Mouse (Mus musculus) midbrain, embryonic 16.5 days (tissue): ENCODE results near the gene Yars. TPM values are rescaled to one million over a fixed set of nuclear protein-coding genes. Genes with fewer than 3 reads are reported as not detected.

Source experiments
- ATAC-seq: fragments of 200-750 bp; cut with Nextera tagmentation; 2 replicates; pipeline ENCODE4 v1.8.0; 2017; ENCODE audit warnings: moderate TSS enrichment
- H3K27ac ChIP-seq: fragments of 300-500 bp; sonication (generic); 2 replicates; pipeline ENCODE4 v1.5.1; 2014; ENCODE audit warnings: mild to moderate bottlenecking, low read length, mixed read lengths
- H3K27me3 ChIP-seq: fragments of 300-500 bp; sonication (generic); 2 replicates; pipeline ENCODE4 v1.6.1; 2014; ENCODE audit warnings: low read depth, low read length, mixed read lengths; ENCODE audit not compliant: control insufficient read depth, insufficient read depth
- H3K36me3 ChIP-seq: fragments of 300-500 bp; sonication (generic); 2 replicates; pipeline ENCODE4 v1.6.1; 2014; ENCODE audit warnings: mild to moderate bottlenecking, low read length, moderate library complexity, mixed read lengths; ENCODE audit not compliant: control insufficient read depth, insufficient read depth
- H3K4me1 ChIP-seq: fragments of 300-500 bp; sonication (generic); 2 replicates; pipeline ENCODE4 v1.6.1; 2014; ENCODE audit warnings: mild to moderate bottlenecking, low read length, mixed read lengths; ENCODE audit not compliant: control insufficient read depth, insufficient read depth
- H3K4me2 ChIP-seq: fragments of 300-500 bp; sonication (generic); 2 replicates; pipeline ENCODE4 v1.6.1; 2014; ENCODE audit warnings: mild to moderate bottlenecking, low read length, mixed read lengths
- H3K4me3 ChIP-seq: fragments of 300-500 bp; sonication (generic); 2 replicates; pipeline ENCODE4 v1.5.1; 2014; ENCODE audit warnings: low read depth, mild to moderate bottlenecking, low read length, moderate library complexity, mixed read lengths
- H3K9ac ChIP-seq: fragments of 300-500 bp; sonication (generic); 2 replicates; pipeline ENCODE4 v1.6.1; 2014; ENCODE audit warnings: low read depth, low read length, mixed read lengths
- H3K9me3 ChIP-seq: fragments of 300-500 bp; sonication (generic); replicated peaks from 2 replicates; pipeline ENCODE4 v1.6.1; 2014; ENCODE audit warnings: mild to moderate bottlenecking, low read length, mixed read lengths; ENCODE audit not compliant: control insufficient read depth, poor library complexity, severe bottlenecking
- WGBS: fragments of 180-500 bp; shearing (Covaris S2); extraction: QIAGEN DNeasy Blood & Tissue Kit; methylation state at CpG from one replicate; pipeline ENCODE4 v1.1.7; 2014; 5-methylcytosine and 5-hydroxymethylcytosine counted together
- polyA plus RNA-seq: library from polyadenylated mRNA; unstranded; fragments of >200 nt; fragmentation: Nextera tagmentation; extraction: Ambion mirVana; gene quantifications from 2 replicates; pipeline ENCODE4 v1.2.1, GENCODE M21; 2015

Gene Yars
- 111 and 116 TPM in 2 replicates for polyA plus RNA-seq

DNA sequence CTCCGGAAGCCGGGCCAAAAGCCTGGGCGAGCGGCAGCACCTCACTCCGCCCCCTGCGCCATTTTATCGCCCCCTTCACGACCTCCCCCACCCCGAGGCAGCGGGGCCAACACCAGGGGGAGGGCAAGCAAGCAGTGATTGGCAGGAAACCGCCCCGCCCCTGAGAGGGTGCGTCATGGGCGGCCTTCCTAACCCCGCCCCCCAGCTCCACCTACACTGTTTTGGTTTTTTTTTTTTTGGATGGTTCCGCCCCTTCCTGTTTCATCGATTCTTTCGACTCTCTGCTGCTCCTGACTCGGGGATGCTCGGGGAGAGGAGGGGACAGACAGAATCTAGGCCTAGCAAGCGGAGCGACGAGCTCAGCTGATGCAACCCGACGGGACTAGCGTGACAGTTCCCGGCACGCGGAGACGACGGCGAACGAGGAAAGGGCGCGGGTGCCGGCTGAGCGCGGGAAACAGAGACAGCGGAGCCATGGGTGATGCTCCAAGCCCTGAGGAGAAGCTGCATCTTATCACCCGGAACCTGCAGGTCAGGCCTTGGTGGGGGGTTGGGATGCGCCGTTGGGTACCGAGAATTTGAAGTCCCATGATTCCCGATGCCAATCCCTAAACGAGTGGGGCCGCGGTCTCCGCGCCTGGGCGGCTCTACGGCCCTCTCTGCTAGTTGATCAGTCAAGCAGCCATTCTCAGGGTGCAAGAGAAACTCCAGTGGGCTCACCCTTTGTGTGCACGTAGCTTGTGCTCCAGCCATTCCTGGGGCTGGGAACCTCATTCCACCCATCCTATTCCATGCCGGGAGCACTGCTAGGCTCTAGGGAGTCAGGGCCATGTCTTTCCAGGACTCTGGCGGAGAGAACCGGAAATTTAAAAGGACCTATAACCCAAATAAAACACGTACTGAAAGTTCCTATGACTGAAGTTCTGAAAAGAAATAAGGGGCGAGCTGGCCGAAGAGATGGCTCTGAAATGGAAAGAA lies at the start of gene Yars, which contains the start of gene S100pbp:
Gene Yars, plus strand, starts transcription at position 219 of the 978 bp plus-strand sequence.
Gene S100pbp, minus strand, starts transcription at position 186 of the 978 bp plus-strand sequence.
- Histone ChIP-seq H3K27ac (peak within 1 kb of the TSS; percentile 83), H3K9me3 (no peaks in the 10 kb centered on the region), H3K4me3 (peak within 1 kb of the TSS; percentile 86), H3K4me1 (peaks cover 24% of the 10 kb centered on the region), H3K27me3 (no peaks in the 10 kb centered on the region), H3K9ac (peak within 1 kb of the TSS; percentile 85), H3K36me3 (no peaks in the 10 kb centered on the region), H3K4me2 (peak within 1 kb of the TSS; percentile 81)
- WGBS = under 1% methylated on average over 55 of the region's 58 CpGs
- ATAC-seq = peak; percentile 90

DNA sequence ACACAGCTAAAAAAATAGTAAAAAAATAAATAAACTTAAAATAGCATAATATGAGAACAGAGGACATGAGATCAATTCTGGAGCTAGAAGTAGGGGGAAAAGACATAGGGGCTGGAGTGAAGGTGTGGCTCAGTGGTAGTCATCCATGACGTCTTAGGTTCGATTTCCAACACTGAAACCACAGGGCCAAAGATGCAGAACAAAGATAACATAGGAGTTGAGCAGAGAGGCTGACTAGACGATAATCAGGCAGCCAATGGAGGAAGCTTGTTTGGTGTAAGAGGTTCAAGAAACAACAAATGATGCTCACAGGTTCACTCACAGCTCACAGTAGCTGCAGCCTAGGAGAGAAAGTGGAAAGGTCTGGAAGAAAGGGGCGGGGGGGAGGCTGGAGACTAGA lies 48.8 kb upstream of the Yars start:
- Histone ChIP-seq H3K4me3 (no peak overlapping the region), H3K9me3 (no peaks in the 10 kb centered on the region), H3K4me2 (no peak overlapping the region), H3K4me1 (peaks cover 29% of the 10 kb centered on the region), H3K9ac (no peak overlapping the region), H3K27ac (no peak overlapping the region), H3K27me3 (peaks cover 7% of the 10 kb centered on the region; the same call in 1 of the 2 replicates), H3K36me3 (no peaks in the 10 kb centered on the region)
- WGBS = 91% methylated on average over 4 of the region's 4 CpGs
- no peak for ATAC-seq

DNA sequence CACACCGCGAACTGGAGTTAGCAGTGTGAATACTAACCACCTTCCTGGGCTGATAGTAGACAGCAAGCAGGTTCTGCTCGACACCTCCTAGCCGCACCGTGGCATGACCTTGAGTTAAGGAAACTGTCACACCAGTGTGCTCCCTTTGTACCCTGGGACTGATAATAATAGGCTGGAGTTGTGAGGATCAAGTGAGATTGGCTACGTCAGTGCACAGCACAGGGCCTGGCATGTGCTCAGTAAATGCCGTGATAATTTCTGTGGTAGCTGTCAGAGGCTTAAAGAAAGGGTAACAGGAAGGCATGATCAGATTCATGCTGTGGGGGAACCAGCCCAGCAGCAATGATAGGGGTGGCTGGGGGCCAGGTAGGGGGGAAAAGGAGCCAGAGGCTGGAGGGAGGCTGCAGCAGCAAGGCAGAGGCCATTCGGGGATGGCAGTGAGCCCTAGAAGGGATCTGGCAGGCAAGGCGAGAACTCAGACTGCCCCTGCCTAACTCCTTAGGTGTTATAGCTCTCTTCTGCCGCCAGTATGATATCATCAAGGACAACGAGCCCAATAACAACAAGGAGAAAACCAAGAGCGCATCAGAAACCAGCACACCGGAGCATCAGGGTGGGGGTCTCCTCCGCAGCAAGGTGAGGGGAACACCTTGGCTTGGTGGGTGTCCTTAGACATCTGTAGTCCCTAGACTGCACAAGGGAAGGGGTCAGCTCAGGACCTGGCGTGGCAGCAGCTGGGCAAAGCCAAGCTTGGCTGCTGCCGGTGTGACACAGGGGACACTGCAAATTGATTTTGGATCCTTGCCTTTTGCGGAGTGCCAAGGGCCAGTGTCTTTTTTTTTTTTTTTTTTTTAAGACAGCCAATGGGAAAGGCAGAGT lies 47.8 kb upstream of the Yars start:
- Histone ChIP-seq H3K4me1 (peaks cover 27% of the 10 kb centered on the region), H3K4me2 (no peak overlapping the region), H3K9ac (no peak overlapping the region), H3K36me3 (no peaks in the 10 kb centered on the region), H3K9me3 (no peaks in the 10 kb centered on the region), H3K4me3 (no peak overlapping the region), H3K27ac (no peak overlapping the region), H3K27me3 (peaks cover 7% of the 10 kb centered on the region; the same call in 1 of the 2 replicates)
- 68% methylated on average over 17 of the region's 17 CpGs for WGBS
- ATAC-seq = no peak

DNA sequence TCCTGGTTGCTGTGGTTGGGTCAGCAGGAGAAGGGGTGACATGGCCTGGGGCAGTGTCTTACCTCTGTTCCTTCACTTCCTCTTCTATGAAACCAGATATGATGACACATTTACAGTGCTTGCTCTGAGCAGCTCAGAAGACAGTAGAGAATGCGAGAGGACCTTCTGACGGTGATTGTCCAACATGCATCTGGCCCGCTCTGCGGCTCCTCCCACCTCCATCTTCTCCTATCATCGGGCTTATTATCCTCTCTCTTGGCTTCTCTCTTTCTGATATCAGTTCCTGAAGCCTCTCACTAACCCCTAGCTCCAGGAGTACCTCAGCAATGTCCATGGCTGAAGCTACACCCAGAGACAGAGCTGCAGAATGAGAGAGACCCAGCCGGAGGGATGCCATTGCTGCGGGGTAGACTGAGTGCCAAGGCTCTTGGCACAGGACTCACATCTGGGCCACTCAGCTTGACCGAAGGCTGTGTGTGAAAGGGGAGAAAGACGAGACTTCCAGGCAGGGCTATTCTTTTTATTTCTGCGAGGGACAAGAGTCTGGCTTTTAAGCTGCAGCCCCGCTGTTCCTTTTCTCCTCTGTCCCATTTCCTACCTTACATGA lies 47.0 kb upstream of the Yars start:
- Histone ChIP-seq H3K4me2 (no peak overlapping the region), H3K27me3 (peaks cover 4% of the 10 kb centered on the region; the same call in 1 of the 2 replicates), H3K4me3 (no peak overlapping the region), H3K9ac (no peak overlapping the region), H3K4me1 (peaks cover 22% of the 10 kb centered on the region), H3K36me3 (no peaks in the 10 kb centered on the region), H3K27ac (no peak overlapping the region), H3K9me3 (no peaks in the 10 kb centered on the region)
- WGBS = 74% methylated on average over 11 of the region's 11 CpGs
- no peak for ATAC-seq

DNA sequence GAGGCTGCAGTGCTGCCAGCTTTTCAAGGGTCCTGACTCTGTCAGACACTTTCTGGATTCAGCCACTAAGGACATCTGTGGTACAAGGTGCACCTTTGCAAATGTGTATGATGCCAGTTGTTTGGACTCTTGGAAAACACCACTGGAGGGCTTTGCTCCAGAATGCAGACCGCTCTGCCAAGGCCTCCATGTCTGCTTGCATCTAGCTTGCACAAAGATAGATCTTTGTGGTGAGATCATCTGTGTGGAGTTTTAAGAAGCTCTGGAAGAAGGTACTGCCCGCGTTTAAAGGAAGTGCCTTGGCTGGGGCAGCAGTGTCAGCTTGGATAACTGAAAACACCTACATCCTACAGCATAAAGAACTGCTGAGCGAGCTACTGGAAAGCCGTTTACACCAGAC lies 46.1 kb upstream of the Yars start:
- H3K4me2 ChIP-seq = no peak overlapping the region
- 88% methylated on average over 5 of the region's 5 CpGs for WGBS

DNA sequence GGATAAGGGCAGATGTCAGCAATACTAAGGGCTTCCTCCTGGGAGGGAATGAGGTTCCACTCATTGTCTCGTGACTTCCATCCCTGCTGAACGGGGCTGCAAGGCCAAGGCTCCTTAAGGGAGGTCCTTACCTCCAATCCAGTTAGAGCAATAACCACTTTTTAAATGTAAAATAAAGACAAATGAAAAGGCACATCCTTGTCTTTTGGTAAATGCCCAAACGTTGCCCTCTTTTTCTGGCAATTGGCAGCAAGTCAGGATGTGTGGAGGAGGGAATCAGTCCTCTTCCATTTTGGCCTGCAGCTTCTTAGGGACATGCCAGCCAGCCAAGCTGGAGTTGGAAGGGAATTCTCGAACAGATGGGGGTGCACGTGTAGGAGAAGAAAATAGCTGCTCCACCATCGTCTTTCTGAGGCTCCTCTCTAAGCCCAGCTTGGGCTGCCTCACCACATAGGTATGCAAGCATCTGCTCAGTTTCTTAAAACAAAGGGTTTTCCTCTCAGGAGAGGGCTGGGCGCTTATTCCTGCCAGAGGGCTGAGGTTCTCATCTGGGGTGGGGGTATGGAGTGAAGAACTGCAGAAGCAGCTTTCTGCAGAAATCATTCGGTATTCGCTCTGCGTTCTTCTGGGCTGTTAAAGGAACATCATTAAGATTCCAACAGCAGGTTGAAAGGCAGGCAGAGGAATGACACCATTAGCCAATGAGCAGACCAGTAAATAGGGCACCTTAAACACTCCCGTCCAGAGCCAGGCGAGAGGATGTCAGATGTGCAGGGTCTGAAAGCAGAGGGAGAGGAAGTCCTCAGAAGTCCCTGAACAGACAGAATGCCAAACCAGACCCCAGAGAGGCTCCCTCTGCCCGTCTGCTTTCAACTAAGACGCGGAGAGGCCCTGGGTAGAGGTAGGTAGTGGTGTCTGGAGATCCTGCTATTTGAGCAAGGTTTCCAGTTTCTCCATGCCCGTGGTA lies 44.9 kb upstream of the Yars start:
- peaks cover 21% of the 10 kb centered on the region for H3K4me1 ChIP-seq
- no peak overlapping the region for H3K9ac ChIP-seq
- WGBS = 48% methylated on average over 16 of the region's 16 CpGs
- no peaks in the 10 kb centered on the region for H3K36me3 ChIP-seq
- H3K4me2 ChIP-seq = no peak overlapping the region
- peak overlapping the region; percentile 73 for H3K27ac ChIP-seq
- no peak overlapping the region for H3K4me3 ChIP-seq
- H3K9me3 ChIP-seq = no peaks in the 10 kb centered on the region
- peak; percentile 59 for ATAC-seq
- H3K27me3 ChIP-seq = no peaks in the 10 kb centered on the region

More for the DNA sequence above, 46.1 kb upstream of the Yars start:
- H3K9me3 ChIP-seq = no peaks in the 10 kb centered on the region
- no peak for ATAC-seq
- H3K27me3 ChIP-seq = no peaks in the 10 kb centered on the region
- H3K27ac ChIP-seq = no peak overlapping the region
- H3K36me3 ChIP-seq = no peaks in the 10 kb centered on the region
- no peak overlapping the region for H3K4me3 ChIP-seq
- peaks cover 21% of the 10 kb centered on the region for H3K4me1 ChIP-seq
- no peak overlapping the region for H3K9ac ChIP-seq

DNA sequence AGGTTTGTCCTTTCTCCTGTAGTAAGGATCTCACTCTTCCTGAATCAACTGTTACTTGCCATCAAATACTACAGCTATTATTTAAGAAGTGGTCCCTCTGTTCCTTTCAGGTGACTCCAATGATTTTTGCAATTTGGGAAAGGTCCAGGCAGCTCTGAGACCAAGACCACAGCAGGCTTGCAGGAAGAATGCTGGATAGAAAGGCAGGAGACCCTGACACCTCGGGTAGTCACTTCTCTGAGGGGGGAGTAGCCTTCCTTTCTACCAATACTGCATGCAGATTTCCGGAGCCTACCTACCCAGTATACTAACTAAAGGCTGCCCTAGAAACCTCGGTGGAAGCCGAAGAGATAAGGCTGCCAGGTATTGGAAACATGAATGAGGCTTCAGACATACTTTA lies 44.1 kb upstream of the Yars start:
- Histone ChIP-seq H3K27ac (peak overlapping the region; percentile 73), H3K4me2 (no peak overlapping the region), H3K9ac (no peak overlapping the region), H3K36me3 (no peaks in the 10 kb centered on the region), H3K4me3 (no peak overlapping the region), H3K27me3 (no peaks in the 10 kb centered on the region), H3K9me3 (no peaks in the 10 kb centered on the region), H3K4me1 (peaks cover 21% of the 10 kb centered on the region)
- WGBS = 76% methylated on average over 4 of the region's 4 CpGs
- no peak for ATAC-seq

DNA sequence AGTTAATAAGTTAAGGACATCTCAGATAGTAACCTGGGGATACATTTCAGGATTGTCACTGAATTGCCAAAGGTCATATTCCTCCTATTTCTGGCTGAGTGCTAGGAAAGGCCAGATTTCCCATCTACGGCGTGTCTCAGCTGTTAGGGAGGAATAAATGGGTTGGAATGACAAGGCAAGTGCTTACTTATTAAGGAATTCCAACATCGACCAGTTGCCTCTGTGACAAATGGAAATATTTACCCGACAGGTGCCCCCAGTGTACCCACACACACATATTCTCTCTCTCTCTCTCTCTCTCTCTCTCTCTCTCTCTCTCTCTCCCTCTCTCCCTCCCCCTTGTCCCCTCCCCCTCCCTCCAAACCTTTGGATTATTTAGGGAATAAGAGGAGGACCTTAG lies 43.6 kb upstream of the Yars start:
- H3K27me3 ChIP-seq = no peaks in the 10 kb centered on the region
- H3K9ac ChIP-seq = no peak overlapping the region
- no peaks in the 10 kb centered on the region for H3K9me3 ChIP-seq
- H3K4me3 ChIP-seq = no peak overlapping the region
- no peak overlapping the region; the same call in 1 of the 2 replicates for H3K27ac ChIP-seq
- ATAC-seq = no peak
- H3K36me3 ChIP-seq = no peaks in the 10 kb centered on the region
- no peak overlapping the region for H3K4me2 ChIP-seq
- H3K4me1 ChIP-seq = peaks cover 21% of the 10 kb centered on the region
- 78% methylated on average over 4 of the region's 4 CpGs for WGBS
